Mouse (Mus musculus): ENCODE data around the gene Rpp25l. TPM values are rescaled to one million over a fixed set of nuclear protein-coding genes. Genes with fewer than 3 reads are reported as not detected.
"Not testable (repeated sequence)": the region's sequence is repeated elsewhere in the genome, so short reads cannot be mapped to it uniquely, and the experiment has no call there.

The Rpp25l gene
- polyA plus RNA-seq, 1 experiment from 2014 or later, result 68.7 TPM

DNA sequence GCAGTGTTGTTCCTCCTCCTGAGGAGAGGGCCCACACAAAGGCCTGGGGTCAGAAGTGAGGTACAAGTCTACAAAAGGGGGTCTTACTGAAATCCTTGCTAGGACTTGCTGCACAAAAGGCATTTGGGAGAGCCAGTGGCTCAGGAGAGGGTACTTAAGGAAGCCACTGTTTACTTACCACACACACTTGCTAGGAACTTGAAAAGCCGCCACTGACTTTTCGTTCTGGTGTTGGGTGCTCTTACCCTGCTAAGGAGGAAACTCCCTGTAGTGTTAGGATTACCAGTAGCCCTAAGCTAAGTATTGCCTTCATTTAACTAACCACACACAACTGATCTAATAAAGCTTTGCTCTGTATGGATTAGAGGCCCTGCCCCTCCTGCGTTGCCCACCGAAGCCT lies 23.3 kb downstream of the Rpp25l start:
- not testable (repeated sequence) for H3K4me3 ChIP-seq; ATAC-seq (ENCODE audit: low FRiP score, low read depth)

GRCm38 (mm10) chr4:41688562-41688961 lies 24.8 kb downstream of the Rpp25l start:
- not testable (repeated sequence) for H3K9me3 ChIP-seq; H3K9ac ChIP-seq (replicated peaks); H3K36me3 ChIP-seq; H3K27me3 ChIP-seq; ATAC-seq (ENCODE audit: low FRiP score, low read depth); H3K4me3 ChIP-seq; H3K4me2 ChIP-seq (replicated peaks)
- peaks cover 25% of the 10 kb centered on the region for H3K4me1 ChIP-seq
- 63% methylated on average over 1 of the region's 1 CpGs for WGBS
- peak overlapping the region; percentile 54 for H3K27ac ChIP-seq (replicated peaks)

More for the DNA sequence above, 23.3 kb downstream of the Rpp25l start:
- not testable (repeated sequence) for H3K27me3 ChIP-seq; H3K27ac ChIP-seq (replicated peaks); H3K9me3 ChIP-seq; H3K9ac ChIP-seq (replicated peaks); H3K36me3 ChIP-seq; H3K4me2 ChIP-seq (replicated peaks)
- H3K4me1 ChIP-seq, result peaks cover 21% of the 10 kb centered on the region
- no CpG with 5 or more reads among the region's 4 CpGs for WGBS

- H3K4me3 ChIP-seq; H3K9ac ChIP-seq (replicated peaks); H3K27me3 ChIP-seq; H3K36me3 ChIP-seq; H3K4me2 ChIP-seq (replicated peaks); H3K9me3 ChIP-seq: not testable (repeated sequence)
- peak; percentile 44 for ATAC-seq (ENCODE audit: low FRiP score, low read depth)
- WGBS, result 6% methylated on average over 10 of the region's 10 CpGs
- Histone ChIP-seq H3K27ac (replicated peaks) (peak overlapping the region; percentile 92), H3K4me1 (peaks cover 37% of the 10 kb centered on the region)
These were observed 27.3 kb downstream of the Rpp25l start for GRCm38 (mm10) chr4:41685882-41686492.

DNA sequence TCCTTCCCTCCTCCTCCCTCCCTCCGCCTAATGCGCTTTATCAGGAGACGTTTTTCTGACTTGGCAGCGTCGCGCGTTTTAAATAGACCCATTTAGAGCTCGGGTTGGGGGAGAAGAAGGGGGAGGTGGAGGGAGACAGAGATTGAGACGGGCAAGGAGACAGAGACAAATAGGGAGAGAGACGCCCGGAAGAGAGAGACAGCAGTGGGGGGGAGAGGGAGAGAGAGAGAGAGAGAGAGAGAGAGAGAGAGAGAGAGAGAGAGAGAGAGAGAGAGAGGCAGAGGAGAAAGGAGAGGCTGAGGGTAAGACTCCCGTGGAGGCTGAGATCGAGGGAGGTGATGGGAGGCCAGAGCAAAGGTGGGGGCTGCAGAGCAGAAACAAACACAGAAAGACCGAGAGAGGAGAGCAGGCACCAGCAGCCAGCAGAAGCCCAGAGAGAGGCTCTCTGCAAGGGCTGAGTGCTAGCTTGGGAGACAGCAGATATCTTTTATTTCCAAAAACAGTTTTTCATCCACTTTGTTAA lies 28.3 kb downstream of the Rpp25l start:
- not testable (repeated sequence) for H3K9me3 ChIP-seq; H3K9ac ChIP-seq (replicated peaks); H3K36me3 ChIP-seq; H3K27me3 ChIP-seq; H3K4me3 ChIP-seq
- peaks cover 46% of the 10 kb centered on the region for H3K4me1 ChIP-seq
- peak overlapping the region; percentile 21; the same call in 1 of the 2 replicates for H3K4me2 ChIP-seq (replicated peaks)
- WGBS, result 0% methylated on average over 7 of the region's 14 CpGs
- H3K27ac ChIP-seq (replicated peaks), result peak overlapping the region; percentile 92
- peak; percentile 44; the same call in 1 of the 2 replicates for ATAC-seq (ENCODE audit: low FRiP score, low read depth)

DNA sequence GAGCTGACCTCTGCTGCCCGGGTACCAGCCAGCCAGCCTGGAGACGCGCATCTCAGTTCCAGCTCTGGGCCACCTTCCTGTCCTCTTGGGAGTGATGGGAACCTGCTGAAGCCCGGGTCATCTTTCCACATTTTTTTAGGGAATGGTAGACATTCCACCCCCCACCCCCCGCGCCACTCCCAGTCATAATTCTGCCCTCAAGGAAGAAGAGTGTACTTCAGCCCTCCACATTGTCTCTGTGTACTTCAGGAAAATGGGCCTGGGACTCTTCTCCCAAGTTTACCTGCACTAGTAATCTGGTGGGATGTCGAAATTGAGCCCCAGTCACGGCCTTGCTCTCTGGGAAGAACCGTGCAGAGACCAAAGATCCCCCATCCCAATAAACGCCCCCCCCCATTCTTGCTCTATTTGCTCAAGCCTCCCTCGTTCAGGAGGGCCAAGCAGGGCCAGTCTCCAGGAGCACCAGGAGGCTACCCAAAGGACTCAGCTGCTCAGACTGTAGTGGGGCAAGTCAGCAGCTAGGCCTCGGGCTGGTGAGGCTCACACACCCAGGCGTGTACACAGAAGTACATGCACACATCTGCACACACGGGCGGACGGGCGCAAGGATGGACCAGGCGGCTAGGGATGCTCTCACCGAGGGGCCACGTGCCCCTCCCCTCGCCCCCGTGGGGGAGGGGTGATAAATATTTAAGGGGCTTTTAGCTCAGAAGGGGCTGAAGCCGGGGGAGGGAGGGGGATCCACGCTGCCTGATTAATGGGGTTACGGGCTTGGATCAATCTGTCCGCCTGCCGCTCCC lies 29.0 kb downstream of the Rpp25l start:
- Histone ChIP-seq H3K27ac (replicated peaks) (peak overlapping the region; percentile 92), H3K4me3 (0 out of 2 replicates have a peak overlapping the region, but pooled peaks have one; percentile 15), H3K4me1 (peaks cover 52% of the 10 kb centered on the region), H3K4me2 (replicated peaks) (peak overlapping the region; percentile 38), H3K36me3 (peaks cover 15% of the 10 kb centered on the region; the same call in 1 of the 2 replicates)
- H3K27me3 ChIP-seq; H3K9me3 ChIP-seq; H3K9ac ChIP-seq (replicated peaks): not testable (repeated sequence)
- peak; percentile 69 for ATAC-seq (ENCODE audit: low FRiP score, low read depth)
- 1% methylated on average over 23 of the region's 27 CpGs for WGBS

GRCm38 (mm10) chr4:41683303-41683702 lies 30.0 kb downstream of the Rpp25l start:
- H3K36me3 ChIP-seq, result peaks cover 15% of the 10 kb centered on the region; the same call in 1 of the 2 replicates
- WGBS, result 0% methylated on average over 1 of the region's 27 CpGs

GRCm38 (mm10) chr4:41682789-41683188 lies 30.5 kb downstream of the Rpp25l start:
- peaks cover 63% of the 10 kb centered on the region for H3K4me1 ChIP-seq
- no peaks in the 10 kb centered on the region for H3K9me3 ChIP-seq
- H3K4me3 ChIP-seq, result 0 out of 2 replicates have a peak overlapping the region, but pooled peaks have one; percentile 5
- H3K27me3 ChIP-seq, result no peaks in the 10 kb centered on the region
- ATAC-seq (ENCODE audit: low FRiP score, low read depth), result no peak
- H3K9ac ChIP-seq (replicated peaks), result peak overlapping the region; percentile 41
- peak overlapping the region; percentile 79 for H3K27ac ChIP-seq (replicated peaks)
- 17% methylated on average over 6 of the region's 6 CpGs for WGBS
- peak overlapping the region; percentile 43 for H3K4me2 ChIP-seq (replicated peaks)
- peaks cover 15% of the 10 kb centered on the region; the same call in 1 of the 2 replicates for H3K36me3 ChIP-seq

More at GRCm38 (mm10) chr4:41683303-41683702, 30.0 kb downstream of the Rpp25l start:
- Histone ChIP-seq H3K27ac (replicated peaks) (peak overlapping the region; percentile 79), H3K4me1 (peaks cover 58% of the 10 kb centered on the region), H3K4me3 (peak overlapping the region; percentile 29; the same call in 1 of the 2 replicates), H3K4me2 (replicated peaks) (peak overlapping the region; percentile 43)
- H3K9ac ChIP-seq (replicated peaks); H3K9me3 ChIP-seq; H3K27me3 ChIP-seq: not testable (repeated sequence)
- peak; percentile 45 for ATAC-seq (ENCODE audit: low FRiP score, low read depth)

DNA sequence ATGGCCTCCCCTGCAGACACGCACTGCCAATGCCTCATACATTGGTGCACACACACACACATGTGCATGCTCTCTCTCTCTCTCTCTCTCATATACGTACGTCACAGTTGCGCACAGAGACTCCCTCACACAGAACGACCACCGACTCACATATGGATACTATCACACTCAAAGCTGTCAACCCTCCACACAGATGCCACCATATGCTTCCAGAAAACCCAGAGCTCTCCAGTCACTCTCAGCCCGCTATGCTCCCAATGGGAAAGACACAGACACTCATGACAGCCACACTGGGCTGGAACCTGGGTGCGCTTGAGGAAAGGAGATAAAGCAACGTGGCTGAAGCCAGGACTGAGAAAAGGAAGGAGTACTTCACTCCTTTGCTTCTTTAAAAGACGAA lies 31.4 kb downstream of the Rpp25l start:
- no peak for ATAC-seq (ENCODE audit: low FRiP score, low read depth)
- H3K27me3 ChIP-seq, result no peaks in the 10 kb centered on the region

GRCm38 (mm10) chr4:41681176-41681575 lies 32.2 kb downstream of the Rpp25l start:
- H3K9me3 ChIP-seq, result no peaks in the 10 kb centered on the region
- no peak overlapping the region for H3K27ac ChIP-seq (replicated peaks)
- no peak overlapping the region for H3K4me3 ChIP-seq
- 72% methylated on average over 4 of the region's 4 CpGs for WGBS
- H3K27me3 ChIP-seq, result no peaks in the 10 kb centered on the region
- peaks cover 15% of the 10 kb centered on the region; the same call in 1 of the 2 replicates for H3K36me3 ChIP-seq
- ATAC-seq (ENCODE audit: low FRiP score, low read depth), result no peak
- no peak overlapping the region for H3K9ac ChIP-seq (replicated peaks)
- no peak overlapping the region for H3K4me2 ChIP-seq (replicated peaks)
- peaks cover 71% of the 10 kb centered on the region for H3K4me1 ChIP-seq

More for the DNA sequence above, 31.4 kb downstream of the Rpp25l start:
- peaks cover 67% of the 10 kb centered on the region for H3K4me1 ChIP-seq
- H3K9ac ChIP-seq (replicated peaks), result peak overlapping the region; percentile 41; the same call in 1 of the 2 replicates
- no peaks in the 10 kb centered on the region for H3K9me3 ChIP-seq
- no peak overlapping the region for H3K4me2 ChIP-seq (replicated peaks)
- 77% methylated on average over 10 of the region's 10 CpGs for WGBS
- H3K36me3 ChIP-seq, result peaks cover 15% of the 10 kb centered on the region; the same call in 1 of the 2 replicates
- peak overlapping the region; percentile 79; the same call in 1 of the 2 replicates for H3K27ac ChIP-seq (replicated peaks)
- no peak overlapping the region for H3K4me3 ChIP-seq

DNA sequence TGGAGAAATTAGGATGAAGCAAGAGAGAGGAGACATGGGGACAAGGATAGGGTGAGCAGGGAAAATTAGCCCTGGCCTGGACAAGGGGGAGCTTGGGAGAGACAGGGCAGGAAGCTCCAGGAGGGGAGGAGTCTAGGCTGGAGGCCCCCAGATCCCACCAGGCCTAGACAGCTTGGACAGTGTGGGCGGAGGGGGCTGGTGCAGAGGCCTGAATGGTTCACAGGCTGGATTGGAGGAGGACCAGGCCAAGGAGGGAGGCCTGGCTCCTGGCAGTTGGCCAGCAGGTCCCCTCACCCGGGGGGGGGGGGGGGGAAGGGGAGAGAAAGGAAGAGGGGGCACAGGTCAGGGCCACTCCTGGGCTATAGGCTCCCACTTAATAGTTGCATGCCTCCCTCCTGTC lies 34.0 kb downstream of the Rpp25l start:
- WGBS, result 33% methylated on average over 2 of the region's 2 CpGs
- H3K27me3 ChIP-seq, result no peaks in the 10 kb centered on the region
- no peak overlapping the region for H3K4me3 ChIP-seq
- H3K4me1 ChIP-seq, result peaks cover 87% of the 10 kb centered on the region
- H3K9ac ChIP-seq (replicated peaks), result peak overlapping the region; percentile 44; the same call in 1 of the 2 replicates
- peak overlapping the region; percentile 64 for H3K27ac ChIP-seq (replicated peaks)
- H3K4me2 ChIP-seq (replicated peaks), result no peak overlapping the region
- H3K36me3 ChIP-seq, result peaks cover 20% of the 10 kb centered on the region; the same call in 1 of the 2 replicates
- no peak for ATAC-seq (ENCODE audit: low FRiP score, low read depth)
- no peaks in the 10 kb centered on the region for H3K9me3 ChIP-seq

DNA sequence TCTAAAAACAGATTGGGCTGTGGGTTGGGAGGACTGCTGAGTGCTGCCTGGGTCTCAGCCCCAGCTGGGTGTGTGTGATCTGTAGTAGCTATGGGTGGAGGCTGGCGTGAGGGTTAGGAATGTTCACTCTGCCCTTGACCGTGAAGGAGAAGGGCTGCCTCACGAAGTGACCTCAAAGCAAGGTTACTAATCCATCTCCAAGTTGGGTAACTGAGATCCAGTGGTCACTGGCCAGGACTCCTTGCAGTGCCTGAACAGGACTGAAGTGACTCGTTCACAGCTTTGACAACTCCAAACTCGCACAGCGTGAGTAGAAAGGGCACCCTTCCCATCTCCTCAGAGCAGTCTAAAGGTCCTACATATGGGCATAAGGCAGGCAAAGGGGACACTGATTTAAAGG lies 34.5 kb downstream of the Rpp25l start:
- ATAC-seq (ENCODE audit: low FRiP score, low read depth), result no peak
- WGBS, result 67% methylated on average over 6 of the region's 6 CpGs
- Histone ChIP-seq H3K9me3 (no peaks in the 10 kb centered on the region), H3K27ac (replicated peaks) (peak overlapping the region; percentile 64; the same call in 1 of the 2 replicates), H3K4me1 (peaks cover 86% of the 10 kb centered on the region), H3K27me3 (no peaks in the 10 kb centered on the region), H3K36me3 (peaks cover 24% of the 10 kb centered on the region; the same call in 1 of the 2 replicates), H3K4me2 (replicated peaks) (no peak overlapping the region), H3K4me3 (no peak overlapping the region), H3K9ac (replicated peaks) (peak overlapping the region; percentile 44; the same call in 1 of the 2 replicates)
